Mouse (Mus musculus) hindbrain, postnatal 0 days (tissue): ENCODE results near the gene Ptprd. TPM values are rescaled to one million over a fixed set of nuclear protein-coding genes. Genes with fewer than 3 reads are reported as not detected.

Experiments used
- ATAC-seq: fragments of 200-750 bp; cut with Nextera tagmentation; 2 replicates; pipeline ENCODE4 v1.8.0; 2017; ENCODE audit warnings: mild to moderate bottlenecking, moderate TSS enrichment, moderate library complexity
- DNase-seq: peaks from one replicate; pipeline ENCODE4 v3.0.0-alpha.2; 2015; ENCODE audit warnings: low spot score
- H3K27ac ChIP-seq: fragments of 300-500 bp; sonication (generic); 2 replicates; pipeline ENCODE4 v1.5.1; 2014; ENCODE audit warnings: mild to moderate bottlenecking
- H3K27me3 ChIP-seq: fragments of 300-500 bp; sonication (generic); 2 replicates; pipeline ENCODE4 v1.6.1; 2014; ENCODE audit warnings: low read length, mixed read lengths; ENCODE audit not compliant: insufficient read depth
- H3K36me3 ChIP-seq: fragments of 300-500 bp; sonication (generic); 2 replicates; pipeline ENCODE4 v1.6.1; 2014; ENCODE audit warnings: low read length, mixed read lengths; ENCODE audit not compliant: insufficient read depth
- H3K4me1 ChIP-seq: fragments of 300-500 bp; sonication (generic); 2 replicates; pipeline ENCODE4 v1.6.1; 2014; ENCODE audit warnings: antibody characterized with exemption, low read length, mixed read lengths; ENCODE audit not compliant: insufficient read depth
- H3K4me2 ChIP-seq: fragments of 300-500 bp; sonication (generic); 2 replicates; pipeline ENCODE4 v1.6.1; 2014; ENCODE audit warnings: low read depth, mild to moderate bottlenecking, low read length, moderate library complexity, mixed read lengths
- H3K4me3 ChIP-seq: fragments of 300-500 bp; sonication (generic); 2 replicates; pipeline ENCODE4 v1.5.1; 2014; ENCODE audit warnings: low read length
- H3K9ac ChIP-seq: fragments of 300-500 bp; sonication (generic); replicated peaks from 2 replicates; pipeline ENCODE4 v1.6.1; 2014; ENCODE audit warnings: mild to moderate bottlenecking, low read length, moderate library complexity, mixed read lengths
- H3K9me3 ChIP-seq: fragments of 300-500 bp; sonication (generic); 2 replicates; pipeline ENCODE4 v1.6.1; 2016; ENCODE audit warnings: low read length, mixed read lengths
- CTCF ChIP-seq: IDR thresholded peaks from 2 replicates; pipeline ENCODE4 v1.5.1; 2016; ENCODE audit warnings: antibody characterized with exemption, control low read depth, low read depth
- WGBS: fragments of 180-500 bp; shearing (Covaris S2); extraction: QIAGEN DNeasy Blood & Tissue Kit; methylation state at CpG from one replicate; pipeline ENCODE4 v1.1.7; 2014; 5-methylcytosine and 5-hydroxymethylcytosine counted together
- polyA plus RNA-seq: library from polyadenylated mRNA; unstranded; fragments of >200 nt; fragmentation: Nextera tagmentation; extraction: Ambion mirVana; gene quantifications from 2 replicates; pipeline ENCODE4 v1.2.1, GENCODE M21; 2015
- total RNA-seq: library from RNA; depleted of rRNA; stranded (reverse); fragments of >200 nt; gene quantifications from 2 replicates; pipeline ENCODE4 v1.2.3, GENCODE M21; 2014

Ptprd gene
- total and polyA plus RNA-seq, 2 experiments from 2014 or later, result 56.3 to 96.0 TPM

- WGBS, result 69% methylated on average over 6 of the region's 6 CpGs
- H3K27ac ChIP-seq, result no peak overlapping the region
- no peak for TF ChIP-seq CTCF
- H3K4me1 ChIP-seq, result no peaks in the 10 kb centered on the region
- no peak for DNase-seq
- H3K4me3 ChIP-seq, result no peak overlapping the region
- H3K4me2 ChIP-seq, result no peak overlapping the region
- no peaks in the 10 kb centered on the region for H3K27me3 ChIP-seq
- no peaks in the 10 kb centered on the region for H3K9me3 ChIP-seq
- no peaks in the 10 kb centered on the region for H3K36me3 ChIP-seq
- no peak for ATAC-seq
- no peak overlapping the region for H3K9ac ChIP-seq
Measured at GRCm38 (mm10) chr4:77241852-77242455, 969.8 kb downstream of the Ptprd start.

- DNase-seq, result peak; percentile 6
- H3K4me3 ChIP-seq, result no peak overlapping the region
- no peaks in the 10 kb centered on the region for H3K36me3 ChIP-seq
- ATAC-seq, result no peak
- WGBS, result 41% methylated on average over 1 of the region's 1 CpGs
- no peaks in the 10 kb centered on the region for H3K4me1 ChIP-seq
- H3K4me2 ChIP-seq, result no peak overlapping the region
- H3K9ac ChIP-seq, result no peak overlapping the region
- TF ChIP-seq CTCF, result no peak
- H3K27ac ChIP-seq, result no peak overlapping the region
- H3K27me3 ChIP-seq, result no peaks in the 10 kb centered on the region
- no peaks in the 10 kb centered on the region for H3K9me3 ChIP-seq
Measured at GRCm38 (mm10) chr4:77238144-77238543, 973.6 kb downstream of the Ptprd start.

GRCm38 (mm10) chr4:77233243-77233642 lies 978.5 kb downstream of the Ptprd start:
- Histone ChIP-seq H3K4me3 (no peak overlapping the region), H3K36me3 (no peaks in the 10 kb centered on the region), H3K4me2 (no peak overlapping the region), H3K27me3 (no peaks in the 10 kb centered on the region), H3K9ac (no peak overlapping the region), H3K9me3 (no peaks in the 10 kb centered on the region), H3K4me1 (no peaks in the 10 kb centered on the region), H3K27ac (no peak overlapping the region)
- DNase-seq (no peak), ATAC-seq (no peak)
- TF ChIP-seq CTCF, result no peak
- 60% methylated on average over 2 of the region's 2 CpGs for WGBS

- DNase-seq, result no peak
- Histone ChIP-seq H3K27ac (no peak overlapping the region), H3K36me3 (no peaks in the 10 kb centered on the region), H3K27me3 (no peaks in the 10 kb centered on the region), H3K9me3 (no peaks in the 10 kb centered on the region), H3K4me1 (no peaks in the 10 kb centered on the region), H3K4me2 (no peak overlapping the region), H3K4me3 (no peak overlapping the region), H3K9ac (no peak overlapping the region)
- no peak for TF ChIP-seq CTCF
- ATAC-seq, result no peak
- WGBS, result 75% methylated on average over 8 of the region's 8 CpGs
Measured at GRCm38 (mm10) chr4:77168866-77169265, 1042.9 kb downstream of the Ptprd start.

GRCm38 (mm10) chr4:77157601-77158000 lies 1054.2 kb downstream of the Ptprd start:
- H3K27ac ChIP-seq, result no peak overlapping the region
- no peak for DNase-seq
- H3K36me3 ChIP-seq, result no peaks in the 10 kb centered on the region
- 84% methylated on average over 3 of the region's 3 CpGs for WGBS
- H3K27me3 ChIP-seq, result no peaks in the 10 kb centered on the region
- ATAC-seq, result no peak
- no peaks in the 10 kb centered on the region for H3K9me3 ChIP-seq
- no peak for TF ChIP-seq CTCF
- H3K4me3 ChIP-seq, result no peak overlapping the region
- H3K4me1 ChIP-seq, result no peaks in the 10 kb centered on the region
- H3K4me2 ChIP-seq, result no peak overlapping the region
- H3K9ac ChIP-seq, result no peak overlapping the region

GRCm38 (mm10) chr4:77155561-77155960 lies 1056.2 kb downstream of the Ptprd start:
- peak; percentile 63; the same call in 1 of the 2 replicates for ATAC-seq
- Histone ChIP-seq H3K27me3 (no peaks in the 10 kb centered on the region), H3K4me3 (no peak overlapping the region), H3K36me3 (no peaks in the 10 kb centered on the region), H3K27ac (no peak overlapping the region), H3K9ac (no peak overlapping the region), H3K4me1 (no peaks in the 10 kb centered on the region), H3K9me3 (no peaks in the 10 kb centered on the region), H3K4me2 (no peak overlapping the region)
- TF ChIP-seq CTCF, result no peak
- DNase-seq, result peak; percentile 69
- WGBS, result 44% methylated on average over 2 of the region's 2 CpGs

- 75% methylated on average over 1 of the region's 1 CpGs for WGBS
- H3K4me2 ChIP-seq, result no peak overlapping the region
- H3K9me3 ChIP-seq, result no peaks in the 10 kb centered on the region
- no peak for TF ChIP-seq CTCF
- no peaks in the 10 kb centered on the region for H3K4me1 ChIP-seq
- H3K9ac ChIP-seq, result no peak overlapping the region
- no peaks in the 10 kb centered on the region for H3K27me3 ChIP-seq
- no peak overlapping the region for H3K27ac ChIP-seq
- ATAC-seq, result no peak
- no peak overlapping the region for H3K4me3 ChIP-seq
- no peak for DNase-seq
- H3K36me3 ChIP-seq, result no peaks in the 10 kb centered on the region
Measured at GRCm38 (mm10) chr4:77155037-77155436, 1056.7 kb downstream of the Ptprd start.
